Mouse (Mus musculus) stomach, postnatal 0 days (tissue): ENCODE measurements at regions not wholly inside any gene's neighbourhood (a gene's known extent, or its start where the extent isn't known, plus 50 kb on each side); places are given as distances from the start of the nearest gene placed in this dataset.

Source experiments
- CTCF ChIP-seq: IDR thresholded peaks from 2 replicates; pipeline ENCODE4 v1.5.1; 2016; ENCODE audit warnings: antibody characterized with exemption, low read depth, mild to moderate bottlenecking, moderate library complexity
- EP300 ChIP-seq: optimal IDR thresholded peaks from 2 replicates; pipeline ENCODE3; 2016; ENCODE audit warnings: antibody characterized with exemption

DNA sequence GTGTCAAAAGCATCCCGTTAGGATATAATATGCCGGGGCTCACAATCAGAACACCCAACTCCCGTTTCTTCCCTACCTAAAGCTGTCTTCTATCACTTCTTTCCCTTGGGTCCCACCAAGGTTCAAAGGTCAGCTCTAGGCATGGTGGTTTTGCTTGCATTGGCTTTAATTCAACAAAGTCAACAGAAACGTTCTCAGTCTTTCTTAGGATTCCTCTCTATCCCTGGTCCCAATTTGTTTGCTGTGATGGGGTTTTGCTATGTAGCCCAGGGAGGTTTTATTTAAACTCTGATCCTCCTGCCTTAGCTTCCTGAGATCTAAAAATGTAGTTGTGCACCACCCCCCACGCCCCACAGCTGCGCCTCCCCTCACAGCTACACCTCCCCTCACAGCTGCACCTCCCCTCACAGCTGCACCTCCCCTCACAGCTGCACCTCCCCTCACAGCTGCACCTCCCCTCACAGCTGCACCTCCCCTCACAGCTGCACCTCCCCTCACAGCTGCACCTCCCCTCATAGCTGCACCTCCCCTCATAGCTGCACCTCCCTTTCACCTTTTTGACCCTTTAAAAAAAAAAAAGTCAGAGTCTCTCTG lies 73.1 kb upstream of the Spred2 start:
- TF ChIP-seq CTCF (no peak), EP300 (no peak)
